27 mouse cellular contexts compared by ENCODE assay signal in the genomic region with DNA sequence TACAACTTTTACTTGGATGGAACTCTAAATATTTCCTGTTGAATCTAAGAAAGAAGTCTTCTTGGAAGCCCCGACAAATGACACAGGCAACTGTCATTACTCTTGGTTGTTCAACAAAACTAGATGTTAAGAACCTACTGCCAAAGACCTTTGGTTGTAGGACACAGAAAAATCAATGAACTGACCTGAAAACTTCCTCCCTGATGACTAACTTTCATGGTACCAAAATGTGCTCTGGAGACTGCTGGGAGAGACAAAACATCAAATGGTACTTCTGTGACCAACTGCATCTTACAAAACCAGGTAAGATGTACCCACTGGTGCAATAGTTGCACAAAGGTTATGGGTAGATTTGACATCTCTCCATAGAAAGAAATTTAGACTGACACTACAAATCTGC.
"Had no signal": no experiment of that assay in that cellular context is flagged by ENCODE, and none has a peak within 500 bp of the region (broad histone marks: within the 10 kb centered on the region; RNA-seq: fewer than 3 reads in every experiment).

No protein-coding gene starts in this region.

- H3K9ac ChIP-seq: forebrain, postnatal 0 days; heart, embryonic 12.5 days; hindbrain, embryonic 12.5 days; hindbrain, embryonic 14.5 days; intestine, embryonic 15.5 days; limb, embryonic 13.5 days; limb, embryonic 15.5 days had no signal

- H3K9me3 ChIP-seq: heart, embryonic 10.5 days; heart, embryonic 12.5 days; hindbrain, embryonic 10.5 days; hindbrain, embryonic 12.5 days; intestine, embryonic 15.5 days; limb, embryonic 13.5 days; limb, embryonic 15.5 days had no signal

- H3K27ac ChIP-seq: gastrocnemius, adult 2 months; heart, embryonic 10.5 days; hindbrain, embryonic 10.5 days; hindbrain, embryonic 12.5 days; hindbrain, embryonic 14.5 days; intestine, embryonic 15.5 days; layer of hippocampus, adult 2 months; limb, embryonic 13.5 days; limb, embryonic 15.5 days had no signal

- H3K4me2 ChIP-seq: heart, embryonic 12.5 days; hindbrain, embryonic 12.5 days; hindbrain, embryonic 14.5 days; intestine, embryonic 15.5 days; limb, embryonic 13.5 days; limb, embryonic 15.5 days had no signal

- H3K4me1 ChIP-seq: hindbrain, embryonic 10.5 days; hindbrain, embryonic 12.5 days; intestine, embryonic 15.5 days; limb, embryonic 13.5 days; limb, embryonic 15.5 days had no signal

- H3K4me3 ChIP-seq: gastrocnemius, adult 2 months; heart, embryonic 10.5 days; heart, embryonic 12.5 days; hindbrain, embryonic 10.5 days; hindbrain, embryonic 12.5 days; intestine, embryonic 15.5 days; layer of hippocampus, adult 2 months; limb, embryonic 13.5 days; limb, embryonic 15.5 days had no signal

- DNase-seq: forebrain, postnatal 0 days; gastrocnemius, adult 2 months; gastrocnemius, postnatal 10 days; gastrocnemius, postnatal 25 days; heart, adult 18-20 months; heart, postnatal 10 days; heart, postnatal 4 days; kidney, adult 18-20 months; kidney, adult 8-10 months; kidney, postnatal 10 days; kidney, postnatal 25 days; kidney, postnatal 4 days; layer of hippocampus, adult 9-11 months; layer of hippocampus, postnatal 36 days; left cerebral cortex, postnatal 4 days had no signal

- H3K27me3 ChIP-seq: heart, embryonic 12.5 days; hindbrain, embryonic 12.5 days; intestine, embryonic 15.5 days; limb, embryonic 13.5 days; limb, embryonic 15.5 days had no signal

- ATAC-seq: forebrain, postnatal 0 days; hindbrain, embryonic 16.5 days; inflammation-experienced regulatory T-cells, adult 6 months; intestine, postnatal 0 days had no signal

- H3K36me3 ChIP-seq: heart, embryonic 10.5 days; heart, embryonic 12.5 days; hindbrain, embryonic 10.5 days; hindbrain, embryonic 12.5 days; intestine, embryonic 15.5 days; limb, embryonic 13.5 days; limb, embryonic 15.5 days had no signal
